Mouse (Mus musculus): ENCODE measurements around the gene Fbxw21.
"Not testable (repeated sequence)": the region's sequence is repeated elsewhere in the genome, so short reads cannot be mapped to it uniquely, and the experiment has no call there.

Gene Fbxw21

DNA sequence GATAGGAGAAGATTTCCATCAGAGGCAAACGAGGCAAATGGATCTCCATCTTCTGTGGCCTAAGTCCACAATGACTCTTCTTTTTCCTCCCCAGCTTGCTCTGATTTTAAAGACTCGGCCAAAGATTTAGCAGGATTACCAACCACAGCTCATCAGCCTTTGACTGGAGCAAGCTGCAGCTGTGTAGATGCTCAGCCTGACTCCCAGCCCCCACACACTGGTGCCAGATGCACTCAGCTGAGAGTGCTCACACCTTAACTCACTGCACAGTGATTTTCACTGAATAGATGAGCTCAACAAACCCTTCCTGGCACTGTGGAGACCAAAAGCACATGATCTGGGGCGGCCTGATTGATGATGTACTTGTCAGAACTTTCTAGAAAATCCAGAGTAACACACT, at the start of gene Fbxw21:
TSS of gene Fbxw21 (minus strand) at position 101 of the 400 bp plus-strand sequence.
- no peak for DNase-seq (ENCODE audit: low spot score in 2 of 2)

DNA sequence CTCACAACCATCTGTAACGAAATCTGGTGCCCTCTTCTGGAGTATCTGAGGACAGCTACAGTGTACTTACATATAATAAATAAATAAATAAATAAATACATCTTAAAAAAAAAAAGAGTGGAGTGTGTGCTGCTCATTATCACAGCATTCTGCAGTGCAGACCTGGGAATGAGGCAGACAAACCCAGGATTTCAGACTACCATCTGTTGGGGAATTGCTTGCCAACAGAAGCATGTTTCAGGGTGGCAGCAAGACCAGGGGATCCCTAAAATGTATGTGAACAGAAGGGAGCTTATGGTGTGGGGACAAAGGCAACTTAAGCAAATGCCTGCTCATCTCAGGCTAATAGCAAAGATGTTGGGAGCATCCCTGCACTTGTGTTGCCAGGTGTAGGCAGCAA, 39.5 kb upstream of the Fbxw21 start:
- DNase-seq (ENCODE audit: low spot score in 2 of 2) = not testable (repeated sequence)

DNA sequence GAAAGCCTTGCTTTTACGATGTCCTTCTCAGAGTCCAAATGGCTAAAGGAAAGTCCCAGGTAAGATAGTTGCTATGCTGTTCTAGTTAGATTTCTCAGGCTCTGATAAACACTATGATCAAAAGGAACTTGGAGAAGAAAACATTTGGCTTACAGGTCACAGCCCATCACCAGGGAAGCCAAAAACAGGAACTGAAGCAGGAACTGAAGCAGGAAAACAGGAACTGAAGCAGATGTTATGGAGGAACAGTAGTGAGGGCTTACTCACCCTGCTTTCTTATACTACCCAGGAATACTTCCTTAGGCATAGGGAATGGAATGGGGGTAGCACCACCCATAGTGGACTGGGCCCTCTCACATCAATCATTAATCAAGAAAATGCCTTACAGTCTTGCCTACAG, 38.5 kb upstream of the Fbxw21 start:
- DNase-seq (ENCODE audit: low spot score in 2 of 2) = no peak

DNA sequence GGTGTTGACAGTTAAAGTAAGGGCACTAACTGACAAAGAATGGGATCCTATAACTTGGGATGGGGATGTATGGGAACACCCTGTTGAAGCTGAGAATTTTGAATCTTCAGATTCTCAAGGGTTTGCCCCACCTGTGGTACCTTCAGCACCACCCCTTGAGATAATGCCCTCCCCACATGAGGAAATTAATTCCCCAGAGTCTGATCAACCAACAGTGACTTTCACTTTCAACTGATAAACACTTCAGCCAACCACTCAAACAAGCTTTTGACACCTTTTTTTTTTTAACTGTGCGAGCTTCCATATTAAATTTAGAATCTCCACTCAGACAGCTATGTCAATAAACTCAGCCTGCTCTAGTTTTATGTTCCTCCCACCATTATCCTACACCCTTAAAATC, 37.5 kb upstream of the Fbxw21 start:
- no peak for DNase-seq (ENCODE audit: low spot score in 2 of 2)

DNA sequence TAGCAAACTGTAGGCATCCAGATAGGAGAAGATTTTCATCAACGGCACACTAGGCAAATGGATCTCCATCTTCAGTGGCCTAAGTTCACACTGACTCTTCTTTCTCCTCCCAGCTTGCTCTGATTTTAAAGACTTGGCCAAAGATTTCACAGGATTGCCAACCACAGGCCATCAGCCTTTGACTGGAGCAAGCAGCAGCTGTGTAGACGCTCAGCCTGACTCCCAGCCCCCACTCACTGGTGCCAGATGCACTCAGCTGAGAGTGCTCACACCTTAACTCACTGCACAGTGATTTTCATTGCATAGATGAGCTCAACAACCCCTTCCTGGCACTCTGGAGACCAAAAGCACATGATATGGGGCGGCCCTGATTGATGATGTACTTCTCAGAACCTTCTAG, 34.0 kb upstream of the Fbxw21 start, which contains the start of gene Fbxw13:
TSS of gene Fbxw13 (minus strand) at position 101 of the 400 bp plus-strand sequence.
- DNase-seq (ENCODE audit: low spot score in 2 of 2) = not testable (repeated sequence)

DNA sequence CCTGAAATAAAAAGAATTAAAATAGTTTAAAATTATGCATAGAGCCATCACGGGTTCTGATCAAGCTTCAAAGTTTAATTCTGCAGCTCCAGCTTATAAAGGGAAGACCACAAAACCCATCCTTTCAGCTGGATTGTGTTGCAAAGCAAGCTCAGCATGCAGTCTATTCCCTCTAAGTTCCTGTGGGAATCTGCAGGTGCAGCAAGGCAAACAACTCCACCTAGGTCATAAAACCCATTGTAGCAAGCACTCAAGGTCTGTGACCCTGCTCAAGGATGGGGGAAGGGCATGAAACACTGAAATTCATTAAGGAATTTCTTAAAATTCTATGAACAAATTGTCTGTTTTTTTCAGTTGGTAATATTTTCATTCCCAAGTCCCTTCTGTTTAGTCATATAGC, 15.4 kb upstream of the Fbxw21 start:
- DNase-seq (ENCODE audit: low spot score in 2 of 2) = no peak

DNA sequence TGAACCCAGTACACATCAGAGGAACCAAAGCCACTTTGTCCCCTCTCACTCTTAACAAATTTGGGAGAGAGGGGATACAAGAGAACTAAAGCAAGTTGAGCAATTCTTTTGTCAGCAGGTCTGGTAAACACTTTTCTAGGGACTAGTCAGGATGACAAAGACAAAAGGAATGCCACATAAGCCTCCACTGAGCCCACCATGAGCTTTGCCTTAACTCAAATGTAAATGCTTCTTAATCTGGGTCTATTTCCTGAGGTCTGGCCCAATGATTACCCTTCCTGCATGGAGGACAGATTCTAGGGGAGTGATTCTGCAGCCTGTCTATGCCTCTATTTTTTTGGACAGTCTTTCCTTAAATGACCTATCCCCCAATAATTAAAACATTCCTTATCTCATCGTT, 14.5 kb upstream of the Fbxw21 start:
- DNase-seq (ENCODE audit: low spot score in 2 of 2) = no peak

DNA sequence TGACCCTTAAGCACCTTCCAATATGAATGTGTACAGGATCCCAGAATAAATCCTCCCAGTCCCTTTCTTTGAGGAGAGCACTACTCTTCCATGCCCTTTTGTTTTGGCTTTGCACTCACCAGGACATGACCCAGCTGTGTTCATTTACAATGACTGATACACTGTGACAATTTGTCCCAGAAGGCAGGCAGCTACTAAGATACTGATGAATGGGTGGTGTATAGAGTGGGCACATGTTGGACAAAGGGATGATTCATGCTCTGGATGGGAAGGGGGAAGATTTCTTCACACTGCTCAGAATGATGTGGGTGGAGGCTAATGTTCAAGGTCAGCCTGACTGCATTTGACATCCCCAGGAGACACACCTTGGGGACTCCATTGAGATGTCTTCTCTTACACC, 5.5 kb upstream of the Fbxw21 start:
- DNase-seq (ENCODE audit: low spot score in 2 of 2) = no peak

DNA sequence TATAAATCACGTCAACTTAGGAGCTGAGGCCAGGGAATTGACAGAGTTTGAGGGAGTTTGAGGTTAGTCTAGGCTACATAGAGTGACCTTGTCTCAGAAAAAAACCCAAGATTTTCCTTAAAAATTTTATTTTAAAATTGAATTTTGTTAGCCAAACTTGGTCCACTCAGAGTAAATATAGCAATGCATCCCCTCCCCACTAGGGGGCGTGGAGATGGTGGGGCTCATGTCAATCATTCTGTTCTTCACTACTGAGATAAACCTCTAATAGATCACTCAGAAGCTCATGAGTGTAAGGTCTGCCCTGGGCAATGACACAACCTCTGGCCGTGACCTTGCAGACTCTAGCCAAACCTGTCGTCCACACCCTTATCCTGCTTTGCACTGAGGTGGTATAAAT, 21.4 kb downstream of the Fbxw21 start:
- DNase-seq (ENCODE audit: low spot score in 2 of 2) = not testable (repeated sequence)

DNA sequence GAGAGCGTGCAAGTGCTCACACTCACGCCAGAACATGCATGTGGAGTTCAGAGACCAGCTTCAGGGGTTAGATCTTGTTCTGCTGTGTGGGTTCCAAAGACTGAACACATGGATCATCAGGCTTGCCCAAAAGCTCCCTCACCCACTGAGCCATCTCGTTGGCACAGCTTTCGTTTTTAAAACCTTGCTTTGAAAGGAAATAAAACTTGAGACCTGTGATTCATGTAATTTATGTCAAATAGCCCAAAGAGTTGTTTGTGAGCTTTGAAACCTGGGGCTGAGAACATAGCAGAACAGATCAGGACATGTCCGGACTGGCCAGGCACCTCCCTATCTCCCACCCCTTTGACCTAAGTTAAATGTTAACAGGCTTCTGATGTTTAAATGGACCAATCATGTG, 31.8 kb downstream of the Fbxw21 start:
- DNase-seq (ENCODE audit: low spot score in 2 of 2) = no peak

DNA sequence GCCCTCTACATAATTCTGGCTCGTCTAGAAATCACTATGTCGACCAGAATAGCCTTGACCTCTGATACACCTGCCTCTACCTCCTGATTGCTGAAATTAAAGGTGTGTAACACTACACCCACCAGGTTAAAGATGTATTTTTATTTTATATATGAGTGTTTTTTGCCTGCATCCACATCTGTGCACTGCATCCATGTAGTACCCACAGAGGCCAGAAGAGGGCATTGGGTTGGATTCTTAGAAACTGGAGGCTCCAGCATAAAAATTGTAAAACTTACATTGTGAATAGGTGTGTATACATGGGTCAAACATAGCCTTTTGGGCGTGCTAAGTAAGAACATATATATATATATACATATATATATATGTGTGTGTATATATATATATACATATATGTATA, 33.6 kb downstream of the Fbxw21 start:
- DNase-seq (ENCODE audit: low spot score in 2 of 2) = no peak

DNA sequence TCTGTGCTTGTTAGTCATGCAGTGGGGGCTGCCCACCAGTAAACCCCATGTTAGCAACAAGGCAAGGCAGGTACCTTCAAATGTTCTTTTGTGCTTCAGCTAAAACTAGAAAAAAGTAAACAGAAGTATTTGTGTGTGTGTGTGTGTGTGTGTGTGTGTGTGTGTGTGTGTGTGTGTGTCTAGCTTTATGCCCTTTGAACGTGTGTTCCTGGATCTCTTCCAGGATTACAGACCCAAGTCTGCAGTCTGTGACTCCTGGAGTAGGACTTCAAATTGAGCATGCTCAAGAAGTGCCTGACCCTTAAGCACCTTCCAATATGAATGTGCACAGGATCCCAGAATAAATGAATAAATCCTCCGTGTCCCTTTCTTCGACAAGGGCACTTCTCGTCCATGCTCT, 34.8 kb downstream of the Fbxw21 start:
- DNase-seq (ENCODE audit: low spot score in 2 of 2) = no peak

DNA sequence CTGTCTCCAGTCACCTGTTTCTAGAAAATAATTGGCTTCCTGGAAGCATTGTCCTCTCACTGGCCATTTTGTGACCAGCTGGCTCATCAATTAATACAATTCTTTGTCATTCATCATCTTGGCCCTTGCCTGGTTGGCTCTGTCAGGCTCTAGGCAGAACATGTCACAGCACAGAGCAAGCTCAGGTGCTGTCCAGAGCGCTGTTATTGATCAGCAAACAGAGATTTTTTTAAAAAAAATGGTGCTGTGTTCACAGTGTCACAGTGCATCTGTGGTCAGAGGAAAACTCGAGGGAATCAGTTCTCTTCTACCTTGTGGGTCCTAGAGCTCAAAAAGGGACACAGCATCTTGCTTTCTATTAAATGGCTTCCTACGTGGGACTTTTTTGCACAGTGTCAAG, 36.4 kb downstream of the Fbxw21 start:
- DNase-seq (ENCODE audit: low spot score in 2 of 2) = no peak

DNA sequence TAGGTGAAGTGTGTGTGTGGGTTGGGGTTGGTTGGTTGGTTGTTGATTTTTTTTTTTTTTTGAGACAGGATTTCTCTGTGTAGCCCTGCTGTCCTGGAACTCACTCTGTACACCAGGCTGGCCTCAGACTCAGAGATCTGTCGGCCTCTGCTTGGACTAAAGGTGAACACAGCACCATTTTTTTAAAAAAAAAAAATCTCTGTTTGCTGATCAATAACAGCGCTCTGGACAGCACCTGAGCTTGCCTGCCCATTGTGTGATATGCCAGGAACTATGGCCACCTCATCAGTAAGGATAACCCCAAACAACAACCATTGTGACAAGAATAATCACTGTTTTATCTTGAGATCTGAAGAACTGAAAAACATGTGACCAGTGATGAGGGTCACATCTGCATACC, 36.8 kb downstream of the Fbxw21 start:
- no peak for DNase-seq (ENCODE audit: low spot score in 2 of 2)

DNA sequence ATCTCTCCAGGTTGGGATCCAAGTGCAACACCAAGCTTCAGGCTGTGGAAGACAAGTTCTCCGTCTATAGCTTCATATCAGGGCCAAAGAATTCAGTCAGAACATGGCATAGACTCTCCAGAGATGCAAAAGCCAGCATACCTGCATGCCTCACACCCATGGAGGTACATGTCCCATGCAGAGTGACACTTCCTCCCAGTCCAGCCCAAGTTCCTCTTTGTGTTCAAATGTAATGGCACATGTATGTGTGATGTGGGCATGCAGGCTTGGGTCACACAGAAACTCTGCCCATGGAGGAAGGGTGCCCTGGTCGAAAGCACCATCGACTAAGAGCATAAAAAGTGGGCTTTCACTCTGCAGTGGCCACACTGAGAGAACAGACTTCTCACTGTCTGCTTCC, 37.7 kb downstream of the Fbxw21 start:
- no peak for DNase-seq (ENCODE audit: low spot score in 2 of 2)

DNA sequence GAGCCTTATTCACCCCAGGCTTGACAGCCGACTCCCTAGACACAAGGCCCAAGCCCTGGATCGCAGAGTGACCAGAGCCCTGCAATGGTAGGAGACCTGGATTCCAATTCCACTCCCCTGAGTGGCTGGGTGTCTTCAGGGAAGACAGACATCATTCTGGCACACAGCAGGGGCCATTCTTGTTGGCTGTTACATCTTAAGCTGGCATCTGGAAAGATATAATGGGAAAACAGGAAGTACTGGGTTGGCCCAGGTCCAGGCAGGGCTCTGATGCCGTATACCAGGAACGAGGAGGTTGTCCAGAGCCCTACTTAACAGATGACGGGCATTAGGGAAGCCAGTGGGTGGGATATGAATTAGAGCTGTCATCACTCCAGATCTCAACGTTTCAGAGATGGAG, 38.6 kb downstream of the Fbxw21 start:
- no peak for DNase-seq (ENCODE audit: low spot score in 2 of 2)

DNA sequence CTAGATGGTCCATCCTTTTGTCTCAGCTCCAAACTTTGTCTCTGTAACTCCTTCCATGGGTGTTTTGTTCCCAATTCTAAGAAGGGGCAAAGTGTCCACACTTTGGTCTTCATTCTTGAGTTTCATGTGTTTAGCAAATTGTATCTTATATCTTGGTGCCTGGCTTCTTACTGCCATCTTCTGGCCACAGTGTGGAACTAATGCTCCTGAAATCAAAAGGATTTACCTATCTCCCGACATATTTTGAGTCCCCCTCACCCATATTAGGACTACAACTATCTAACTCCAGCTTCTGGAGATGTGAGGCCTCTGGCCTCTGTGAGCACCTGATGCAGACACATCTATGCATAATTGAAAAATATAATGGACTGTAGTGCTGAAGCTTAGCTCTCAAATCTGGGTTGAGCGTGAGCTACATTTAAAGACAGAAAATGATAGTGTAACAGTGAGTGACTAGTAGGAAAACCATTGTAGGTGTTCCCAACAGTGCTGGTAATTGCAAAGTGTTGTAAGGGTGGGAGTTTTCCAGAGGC, 39.2 kb downstream of the Fbxw21 start:
- peak in 1 of 2 experiments; percentile 14 for DNase-seq (ENCODE audit: low spot score in 2 of 2)

DNA sequence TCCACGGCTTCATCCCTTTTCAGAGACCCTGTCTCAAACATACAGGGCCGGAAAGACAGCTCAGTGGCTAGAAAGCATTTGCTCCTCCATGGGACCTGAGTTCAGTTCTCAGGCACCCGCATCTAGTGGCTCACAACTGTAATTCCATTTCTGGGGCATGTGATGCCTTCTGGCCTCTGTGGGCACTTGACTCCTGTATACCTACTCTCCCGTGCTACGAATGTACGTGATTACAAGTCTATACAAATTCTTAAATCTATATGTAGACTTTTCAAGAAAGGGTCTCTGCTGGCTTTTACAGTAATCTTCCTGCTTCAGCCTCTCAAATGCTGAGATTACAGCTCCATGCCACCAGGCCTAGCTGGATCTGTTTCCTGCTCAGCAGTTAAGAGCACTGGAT, 40.9 kb downstream of the Fbxw21 start:
- DNase-seq (ENCODE audit: low spot score in 2 of 2) = no peak

DNA sequence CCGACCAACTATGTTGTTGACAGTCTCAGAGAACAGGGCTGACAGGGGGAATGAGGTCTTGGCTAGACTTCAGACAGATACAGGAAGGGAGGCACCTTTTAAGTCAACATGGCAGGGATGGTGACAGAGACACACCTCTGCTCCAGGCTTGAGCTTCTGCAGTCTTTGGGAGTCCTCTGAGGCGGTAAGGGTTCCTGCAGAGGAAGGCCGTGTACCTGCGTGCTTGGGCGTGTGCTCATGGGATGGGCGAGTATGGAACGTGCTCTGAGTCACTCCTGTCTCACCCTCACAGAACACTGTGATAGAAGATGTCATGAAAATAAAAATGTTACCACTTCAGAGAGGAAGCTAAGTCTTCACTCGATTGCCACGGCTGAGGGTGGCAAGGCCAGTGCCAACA, 42.3 kb downstream of the Fbxw21 start:
- no peak for DNase-seq (ENCODE audit: low spot score in 2 of 2)

DNA sequence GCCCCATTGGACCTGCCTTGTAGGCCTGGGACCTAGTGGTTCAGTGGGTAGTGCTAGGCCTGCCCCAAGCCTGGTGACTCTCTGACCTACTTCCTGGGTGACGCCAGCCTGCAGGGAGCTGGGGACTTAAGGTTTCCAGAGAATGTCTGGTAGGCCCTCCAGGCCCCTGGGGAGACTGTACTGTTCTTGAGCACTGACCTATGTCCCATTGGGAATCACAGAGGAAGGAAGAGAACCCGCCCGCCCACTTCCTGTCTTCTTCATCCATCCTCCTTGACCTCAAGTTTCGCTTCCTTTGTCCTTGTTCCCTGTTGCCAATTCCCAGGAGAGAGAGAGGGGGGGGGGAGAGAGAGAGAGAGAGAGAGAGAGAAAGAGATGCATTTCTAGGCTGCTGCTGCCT, 43.7 kb downstream of the Fbxw21 start:
- peak in 1 of 2 experiments; percentile 10 for DNase-seq (ENCODE audit: low spot score in 2 of 2)

DNA sequence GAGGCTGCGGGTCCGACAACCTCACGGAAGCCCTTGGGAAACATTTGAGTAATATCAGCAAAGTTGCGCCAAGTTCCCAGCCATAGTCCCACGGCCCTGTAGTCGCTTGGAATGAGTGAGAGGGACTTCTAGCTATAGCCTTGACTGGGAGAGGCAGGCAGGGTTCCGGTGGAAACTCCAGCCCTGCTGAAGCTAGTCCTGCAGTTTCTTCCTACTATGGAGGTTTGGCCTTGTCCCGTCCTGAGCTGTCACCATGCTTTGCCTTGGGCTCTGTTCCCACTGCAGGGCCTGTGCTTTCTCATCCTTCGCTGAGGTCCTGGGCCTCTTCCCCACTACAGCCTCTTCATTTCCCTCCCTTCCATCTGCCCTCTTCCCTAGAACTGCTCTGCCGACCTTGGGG, 45.6 kb downstream of the Fbxw21 start:
- no peak for DNase-seq (ENCODE audit: low spot score in 2 of 2)

DNA sequence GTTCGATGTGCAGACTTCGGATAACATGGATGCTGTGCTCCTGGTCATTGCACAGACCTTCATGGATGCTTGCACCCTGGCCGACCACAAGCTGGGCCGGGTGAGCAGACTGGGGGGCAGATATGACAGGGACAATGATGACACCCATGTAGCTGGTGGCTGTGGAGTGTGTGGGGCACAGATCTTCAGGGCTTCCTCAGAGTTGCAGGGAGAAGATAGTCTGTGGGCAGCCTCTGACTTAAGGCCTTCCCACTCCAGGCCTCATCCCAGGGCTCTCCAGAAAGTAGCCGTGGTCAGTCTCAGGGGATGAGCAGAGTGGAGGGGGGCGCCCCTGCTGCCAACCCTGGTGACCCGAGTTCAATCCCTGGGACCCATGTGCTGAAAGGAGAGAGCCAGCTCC, 47.0 kb downstream of the Fbxw21 start:
- DNase-seq (ENCODE audit: low spot score in 2 of 2) = no peak

DNA sequence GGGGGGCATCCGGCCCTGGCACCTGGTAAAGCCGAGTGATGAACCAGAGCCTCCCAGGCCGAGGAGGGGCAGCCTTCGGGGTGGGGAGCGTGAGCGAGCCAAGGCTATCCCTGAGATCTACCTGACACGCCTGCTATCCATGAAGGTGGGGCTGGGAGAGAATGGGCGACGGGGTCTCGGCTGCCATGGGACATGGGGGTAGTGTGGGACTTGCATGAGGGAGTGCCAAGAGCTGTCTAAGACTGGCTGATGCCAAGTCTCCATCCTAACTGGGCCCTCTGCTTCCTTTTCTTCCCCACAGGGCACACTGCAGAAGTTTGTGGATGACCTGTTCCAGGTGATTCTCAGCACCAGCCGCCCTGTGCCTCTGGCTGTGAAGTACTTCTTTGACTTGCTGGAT, 47.6 kb downstream of the Fbxw21 start:
- DNase-seq (ENCODE audit: low spot score in 2 of 2) = no peak

DNA sequence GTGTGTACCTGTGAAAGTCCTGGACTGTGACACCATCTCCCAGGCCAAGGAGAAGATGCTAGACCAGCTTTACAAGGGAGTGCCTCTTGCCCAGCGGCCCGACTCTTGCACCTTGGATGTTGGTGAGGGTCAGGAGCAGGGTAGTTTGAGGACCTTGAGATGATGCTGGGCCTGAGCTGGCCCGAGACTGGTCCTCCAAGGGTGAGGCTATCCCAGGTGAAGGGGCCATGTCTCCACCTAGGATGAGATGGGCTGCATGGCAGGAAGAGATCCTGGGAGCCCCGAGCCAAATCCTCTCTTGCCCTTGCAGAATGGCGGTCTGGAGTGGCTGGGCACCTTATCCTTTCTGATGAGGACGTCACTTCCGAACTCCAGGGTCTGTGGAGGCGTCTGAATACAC, 48.5 kb downstream of the Fbxw21 start:
- DNase-seq (ENCODE audit: low spot score in 2 of 2) = no peak

DNA sequence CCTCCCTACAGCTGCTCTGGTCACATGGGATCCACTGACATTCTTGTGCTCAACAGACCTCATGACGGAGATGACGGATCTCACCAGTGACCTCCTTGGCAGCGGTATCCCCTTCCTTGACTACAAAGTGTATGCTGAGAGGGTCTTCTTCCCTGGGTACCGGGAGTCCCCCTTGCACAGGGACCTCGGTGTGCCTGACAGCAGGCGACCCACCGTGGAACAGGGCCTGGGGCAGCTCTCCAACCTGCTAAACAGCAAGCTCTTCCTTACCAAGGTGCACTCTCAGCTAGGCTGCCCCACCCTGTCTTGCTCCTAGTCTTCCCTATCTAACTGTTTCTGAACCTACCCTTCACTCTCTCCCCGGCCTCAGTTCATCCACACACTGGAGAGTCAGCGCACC, 50.2 kb downstream of the Fbxw21 start:
- no peak for DNase-seq (ENCODE audit: low spot score in 2 of 2)

Measured in spleen, postnatal 4 days (tissue).